Mouse (Mus musculus) ES-E14 (cell line): ENCODE results near the gene Gm29609.

Experiments
- HCFC1 ChIP-seq: IDR thresholded peaks from 2 replicates; pipeline ENCODE4 v1.6.1; 2012; ENCODE audit warnings: low read length, inconsistent platforms, borderline replicate concordance; ENCODE audit not compliant: insufficient read depth
- MAFK ChIP-seq: IDR thresholded peaks from 2 replicates; pipeline ENCODE4 v1.6.1; 2014; ENCODE audit warnings: mild to moderate bottlenecking, low read depth, low read length, inconsistent platforms; ENCODE audit not compliant: insufficient read depth
- ZC3H11A ChIP-seq: IDR thresholded peaks from 2 replicates; pipeline ENCODE4 v1.6.1; 2012; ENCODE audit warnings: low read depth, mild to moderate bottlenecking, inconsistent platforms, low read length, borderline replicate concordance
- ZNF384 ChIP-seq: IDR thresholded peaks from 2 replicates; pipeline ENCODE4 v1.6.1; 2012; ENCODE audit warnings: low read depth, low read length, inconsistent platforms

- peak; percentile 66 for TF ChIP-seq ZNF384
- no peak for TF ChIP-seq ZC3H11A
- TF ChIP-seq MAFK: no peak
- TF ChIP-seq HCFC1: no peak
Measured at GRCm38 (mm10) chr5:31218294-31218693, 38.6 kb upstream of the Gm29609 start.
